Mouse (Mus musculus) midbrain, embryonic 12.5 days (tissue): ENCODE measurements around the gene Eepd1. TPM values are rescaled to one million over a fixed set of nuclear protein-coding genes. Genes with fewer than 3 reads are reported as not detected.

Source experiments
- ATAC-seq: fragments of 200-750 bp; cut with Nextera tagmentation; 2 replicates; pipeline ENCODE4 v1.8.0; 2017; ENCODE audit warnings: low read depth, moderate TSS enrichment, moderate library complexity; ENCODE audit not compliant: low FRiP score
- H3K27ac ChIP-seq: fragments of 300-500 bp; sonication (generic); replicated peaks from 2 replicates; pipeline ENCODE4 v1.5.1; 2016; ENCODE audit warnings: mild to moderate bottlenecking
- H3K27me3 ChIP-seq: fragments of 300-500 bp; sonication (generic); 2 replicates; pipeline ENCODE4 v1.6.1; 2016; ENCODE audit warnings: mild to moderate bottlenecking
- H3K36me3 ChIP-seq: fragments of 300-500 bp; sonication (generic); 2 replicates; pipeline ENCODE4 v1.6.1; 2016
- H3K4me1 ChIP-seq: fragments of 300-500 bp; sonication (generic); 2 replicates; pipeline ENCODE4 v1.6.1; 2016
- H3K4me2 ChIP-seq: fragments of 300-500 bp; sonication (generic); replicated peaks from 2 replicates; pipeline ENCODE4 v1.6.1; 2016; ENCODE audit warnings: mild to moderate bottlenecking, moderate library complexity
- H3K4me3 ChIP-seq: fragments of 300-500 bp; sonication (generic); 2 replicates; pipeline ENCODE4 v1.5.1; 2016; ENCODE audit warnings: mild to moderate bottlenecking
- H3K9ac ChIP-seq: fragments of 300-500 bp; sonication (generic); replicated peaks from 2 replicates; pipeline ENCODE4 v1.6.1; 2016; ENCODE audit warnings: mild to moderate bottlenecking, moderate library complexity
- H3K9me3 ChIP-seq: fragments of 300-500 bp; sonication (generic); 2 replicates; pipeline ENCODE4 v1.6.1; 2016; ENCODE audit warnings: mild to moderate bottlenecking
- WGBS: fragments of 180-500 bp; shearing (Covaris S2); methylation state at CpG from one replicate; pipeline ENCODE4 v1.1.7; 2016; 5-methylcytosine and 5-hydroxymethylcytosine counted together
- polyA plus RNA-seq: library from polyadenylated mRNA; unstranded; fragments of >200 nt; fragmentation: Nextera tagmentation; extraction: Ambion mirVana; gene quantifications from 2 replicates; pipeline ENCODE4 v1.2.1, GENCODE M21; 2016

Gene Eepd1
- polyA plus RNA-seq, 1 experiment from 2014 or later, result 5.8 TPM

DNA sequence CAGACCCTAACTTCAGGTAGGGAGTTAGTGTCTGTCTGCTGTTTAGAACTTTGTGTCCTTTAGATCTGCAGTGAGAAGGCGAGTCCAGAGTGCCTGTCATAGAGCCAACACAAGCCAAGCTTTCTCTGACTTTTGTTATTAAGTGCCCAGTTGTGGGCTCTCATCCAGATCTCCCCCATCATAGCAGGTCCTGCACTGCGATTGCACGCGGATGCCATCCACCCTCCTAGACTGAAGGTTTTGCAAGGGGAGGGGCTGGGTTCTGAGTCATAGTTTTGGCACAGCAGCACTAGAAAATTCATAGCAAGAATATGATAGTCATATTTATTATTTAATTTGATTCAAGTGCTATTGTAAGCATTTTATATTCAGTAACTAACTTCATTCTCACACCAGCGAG lies 12.6 kb downstream of the Eepd1 start:
- H3K27ac ChIP-seq, result no peak overlapping the region
- no peak overlapping the region for H3K4me2 ChIP-seq
- H3K4me1 ChIP-seq, result no peaks in the 10 kb centered on the region
- no peak overlapping the region for H3K9ac ChIP-seq
- H3K4me3 ChIP-seq, result no peak overlapping the region
- ATAC-seq, result no peak
- H3K36me3 ChIP-seq, result no peaks in the 10 kb centered on the region
- 90% methylated on average over 5 of the region's 5 CpGs for WGBS
- no peaks in the 10 kb centered on the region for H3K27me3 ChIP-seq
- H3K9me3 ChIP-seq, result no peaks in the 10 kb centered on the region

- H3K36me3 ChIP-seq, result no peaks in the 10 kb centered on the region
- WGBS, result 93% methylated on average over 10 of the region's 10 CpGs
- no peak overlapping the region for H3K4me2 ChIP-seq
- H3K27ac ChIP-seq, result no peak overlapping the region
- ATAC-seq, result no peak
- H3K9ac ChIP-seq, result no peak overlapping the region
- no peaks in the 10 kb centered on the region for H3K9me3 ChIP-seq
- H3K4me1 ChIP-seq, result no peaks in the 10 kb centered on the region
- no peaks in the 10 kb centered on the region for H3K27me3 ChIP-seq
- no peak overlapping the region for H3K4me3 ChIP-seq
Measured at GRCm38 (mm10) chr9:25495601-25496000, 14.3 kb downstream of the Eepd1 start.

GRCm38 (mm10) chr9:25496196-25496595 lies 14.8 kb downstream of the Eepd1 start:
- Histone ChIP-seq H3K36me3 (no peaks in the 10 kb centered on the region), H3K27me3 (no peaks in the 10 kb centered on the region), H3K9ac (no peak overlapping the region), H3K4me2 (no peak overlapping the region), H3K4me3 (no peak overlapping the region), H3K27ac (no peak overlapping the region), H3K4me1 (no peaks in the 10 kb centered on the region), H3K9me3 (no peaks in the 10 kb centered on the region)
- 89% methylated on average over 4 of the region's 4 CpGs for WGBS
- ATAC-seq, result no peak

GRCm38 (mm10) chr9:25496703-25497102 lies 15.4 kb downstream of the Eepd1 start:
- no peak overlapping the region for H3K4me3 ChIP-seq
- H3K27me3 ChIP-seq, result no peaks in the 10 kb centered on the region
- no peak overlapping the region for H3K4me2 ChIP-seq
- no peaks in the 10 kb centered on the region for H3K36me3 ChIP-seq
- H3K27ac ChIP-seq, result no peak overlapping the region
- no peak overlapping the region for H3K9ac ChIP-seq
- ATAC-seq, result no peak
- no peaks in the 10 kb centered on the region for H3K4me1 ChIP-seq
- 94% methylated on average over 2 of the region's 2 CpGs for WGBS
- H3K9me3 ChIP-seq, result no peaks in the 10 kb centered on the region

DNA sequence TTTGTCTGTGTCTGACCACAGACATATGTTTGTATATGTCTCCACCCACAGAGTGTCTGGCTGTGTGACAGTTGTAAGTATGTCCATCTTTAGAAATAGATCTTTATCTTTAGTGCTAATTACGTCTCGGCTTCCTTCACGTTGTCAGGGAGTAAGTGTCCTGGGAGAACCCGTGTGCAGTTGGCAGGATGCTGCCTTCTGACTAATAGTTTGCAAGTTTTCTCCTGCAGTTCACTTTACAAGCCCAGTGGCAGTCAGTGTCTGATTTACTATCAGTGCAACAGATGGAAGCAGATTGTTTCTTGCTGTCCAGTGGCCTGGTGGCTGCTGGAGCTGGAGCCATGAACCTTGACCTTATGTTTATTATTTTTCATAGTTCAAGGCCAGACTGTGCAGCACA lies 17.4 kb downstream of the Eepd1 start:
- ATAC-seq, result no peak
- 80% methylated on average over 4 of the region's 4 CpGs for WGBS

DNA sequence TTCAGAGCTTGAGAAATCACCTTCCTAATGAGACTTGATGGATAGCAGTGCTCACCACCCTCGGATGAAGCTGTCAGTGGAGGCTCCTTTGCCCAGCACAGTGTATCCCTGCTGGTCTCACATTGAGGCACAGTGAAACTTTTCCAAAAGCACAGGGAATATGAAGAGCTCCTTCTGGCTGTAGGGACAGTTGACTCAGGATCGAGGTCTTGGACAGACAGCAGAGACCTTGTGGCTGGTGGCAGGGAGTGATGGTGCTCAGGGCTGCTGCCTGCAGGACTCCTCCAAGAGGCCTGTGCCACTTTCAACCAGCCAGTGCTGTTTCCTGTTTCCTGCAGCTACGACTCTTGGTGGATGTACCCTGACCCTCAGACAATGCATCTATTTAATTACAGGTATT lies 18.0 kb downstream of the Eepd1 start:
- 71% methylated on average over 3 of the region's 3 CpGs for WGBS
- no peak overlapping the region for H3K27ac ChIP-seq
- H3K9me3 ChIP-seq, result no peaks in the 10 kb centered on the region
- H3K9ac ChIP-seq, result no peak overlapping the region
- H3K4me2 ChIP-seq, result no peak overlapping the region
- no peak for ATAC-seq
- no peaks in the 10 kb centered on the region for H3K4me1 ChIP-seq
- no peak overlapping the region for H3K4me3 ChIP-seq
- H3K36me3 ChIP-seq, result no peaks in the 10 kb centered on the region
- no peaks in the 10 kb centered on the region for H3K27me3 ChIP-seq

More for the DNA sequence above, 17.4 kb downstream of the Eepd1 start:
- no peaks in the 10 kb centered on the region for H3K4me1 ChIP-seq
- H3K9ac ChIP-seq, result no peak overlapping the region
- no peaks in the 10 kb centered on the region for H3K36me3 ChIP-seq
- H3K27me3 ChIP-seq, result no peaks in the 10 kb centered on the region
- no peak overlapping the region for H3K4me3 ChIP-seq
- H3K27ac ChIP-seq, result no peak overlapping the region
- no peak overlapping the region for H3K4me2 ChIP-seq
- no peaks in the 10 kb centered on the region for H3K9me3 ChIP-seq

- Histone ChIP-seq H3K27me3 (no peaks in the 10 kb centered on the region), H3K4me1 (no peaks in the 10 kb centered on the region), H3K4me3 (no peak overlapping the region), H3K4me2 (no peak overlapping the region), H3K9ac (no peak overlapping the region), H3K9me3 (no peaks in the 10 kb centered on the region), H3K27ac (no peak overlapping the region), H3K36me3 (no peaks in the 10 kb centered on the region)
- ATAC-seq, result no peak
- WGBS, result 91% methylated on average over 2 of the region's 2 CpGs
Measured at GRCm38 (mm10) chr9:25500031-25500430, 18.7 kb downstream of the Eepd1 start.

- Histone ChIP-seq H3K9ac (no peak overlapping the region), H3K36me3 (no peaks in the 10 kb centered on the region), H3K4me1 (no peaks in the 10 kb centered on the region), H3K27ac (no peak overlapping the region), H3K9me3 (no peaks in the 10 kb centered on the region), H3K4me3 (no peak overlapping the region), H3K27me3 (no peaks in the 10 kb centered on the region), H3K4me2 (no peak overlapping the region)
- 89% methylated on average over 3 of the region's 3 CpGs for WGBS
- no peak for ATAC-seq
Measured at GRCm38 (mm10) chr9:25508825-25509224, 27.5 kb downstream of the Eepd1 start.

DNA sequence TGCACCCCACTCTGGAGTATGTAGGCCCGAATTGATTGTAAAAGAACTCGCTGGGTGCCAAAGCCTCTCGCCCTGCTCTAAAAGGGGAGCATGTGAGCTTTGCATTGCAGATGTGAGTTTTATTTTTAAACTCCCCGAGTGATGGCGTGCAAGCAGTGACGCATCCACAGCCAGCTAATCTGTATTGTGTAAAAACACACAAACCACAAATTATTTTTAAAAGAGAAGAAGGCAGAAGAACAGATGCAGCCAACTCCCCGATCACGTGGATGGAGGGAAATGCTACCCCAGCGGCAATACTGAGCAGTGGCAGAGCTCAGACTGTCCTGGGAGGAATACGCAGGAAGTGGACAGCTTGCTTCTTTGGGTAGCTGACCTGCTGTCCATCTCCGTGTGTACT lies 29.2 kb downstream of the Eepd1 start:
- Histone ChIP-seq H3K9me3 (no peaks in the 10 kb centered on the region), H3K27ac (no peak overlapping the region), H3K9ac (no peak overlapping the region), H3K4me1 (no peaks in the 10 kb centered on the region), H3K27me3 (no peaks in the 10 kb centered on the region), H3K4me2 (no peak overlapping the region), H3K36me3 (no peaks in the 10 kb centered on the region), H3K4me3 (no peak overlapping the region)
- no peak for ATAC-seq
- 92% methylated on average over 11 of the region's 11 CpGs for WGBS

GRCm38 (mm10) chr9:25513050-25513449 lies 31.7 kb downstream of the Eepd1 start:
- Histone ChIP-seq H3K36me3 (no peaks in the 10 kb centered on the region), H3K4me3 (no peak overlapping the region), H3K27ac (no peak overlapping the region), H3K9me3 (no peaks in the 10 kb centered on the region), H3K4me2 (no peak overlapping the region), H3K9ac (no peak overlapping the region), H3K4me1 (no peaks in the 10 kb centered on the region), H3K27me3 (no peaks in the 10 kb centered on the region)
- 86% methylated on average over 2 of the region's 2 CpGs for WGBS
- no peak for ATAC-seq

GRCm38 (mm10) chr9:25513556-25513955 lies 32.2 kb downstream of the Eepd1 start:
- Histone ChIP-seq H3K9ac (no peak overlapping the region), H3K36me3 (no peaks in the 10 kb centered on the region), H3K27me3 (no peaks in the 10 kb centered on the region), H3K4me2 (no peak overlapping the region), H3K4me1 (no peaks in the 10 kb centered on the region), H3K4me3 (no peak overlapping the region), H3K27ac (no peak overlapping the region), H3K9me3 (no peaks in the 10 kb centered on the region)
- no peak for ATAC-seq
- 89% methylated on average over 3 of the region's 3 CpGs for WGBS

DNA sequence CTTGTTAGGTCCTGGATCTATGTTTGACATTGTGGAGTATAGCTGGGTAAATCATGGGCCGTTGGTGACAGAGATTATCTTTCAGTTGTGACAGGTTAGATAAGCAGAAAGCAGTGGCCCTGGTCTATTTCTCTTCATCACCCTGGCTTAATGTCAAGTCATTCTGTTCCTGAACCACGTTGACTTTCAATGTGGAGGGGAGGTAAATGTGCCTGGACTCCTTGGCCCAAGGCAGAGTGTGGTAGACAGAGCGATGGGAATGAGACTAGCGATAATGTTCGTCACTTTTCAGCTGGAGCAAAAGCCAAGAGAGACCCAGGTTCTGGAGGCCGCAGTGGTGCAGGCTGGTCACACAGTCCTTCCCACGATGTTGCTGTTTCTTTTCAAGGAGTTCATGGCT lies 35.3 kb downstream of the Eepd1 start:
- no peak overlapping the region for H3K27ac ChIP-seq
- 87% methylated on average over 7 of the region's 7 CpGs for WGBS

GRCm38 (mm10) chr9:25517982-25518381 lies 36.6 kb downstream of the Eepd1 start:
- no peak for ATAC-seq
- H3K4me2 ChIP-seq, result no peak overlapping the region
- no peaks in the 10 kb centered on the region for H3K36me3 ChIP-seq
- H3K27ac ChIP-seq, result no peak overlapping the region
- no peaks in the 10 kb centered on the region; the same call in 1 of the 2 replicates for H3K4me1 ChIP-seq
- no peak overlapping the region for H3K4me3 ChIP-seq
- 47% methylated on average over 4 of the region's 4 CpGs for WGBS
- no peaks in the 10 kb centered on the region for H3K9me3 ChIP-seq
- no peak overlapping the region for H3K9ac ChIP-seq
- H3K27me3 ChIP-seq, result no peaks in the 10 kb centered on the region

More for the DNA sequence above, 35.3 kb downstream of the Eepd1 start:
- H3K9ac ChIP-seq, result no peak overlapping the region
- H3K27me3 ChIP-seq, result no peaks in the 10 kb centered on the region
- no peaks in the 10 kb centered on the region for H3K36me3 ChIP-seq
- H3K4me2 ChIP-seq, result no peak overlapping the region
- ATAC-seq, result no peak
- no peaks in the 10 kb centered on the region; the same call in 1 of the 2 replicates for H3K4me1 ChIP-seq
- no peak overlapping the region for H3K4me3 ChIP-seq
- no peaks in the 10 kb centered on the region for H3K9me3 ChIP-seq
